Mouse (Mus musculus) lung, adult 2 months (tissue): ENCODE results near the gene Znrf4.

Experiments
- CTCF ChIP-seq: fragments of 200-500 bp; IDR thresholded peaks from 2 replicates; pipeline ENCODE4 v1.5.1; 2011; ENCODE audit warnings: mild to moderate bottlenecking, low read length, control low read depth; ENCODE audit not compliant: insufficient read depth
- POLR2A ChIP-seq: fragments of 200-500 bp; IDR thresholded peaks from 2 replicates; pipeline ENCODE4 v1.6.1; 2011; ENCODE audit warnings: low read depth, mild to moderate bottlenecking, control low read depth, low read length, borderline replicate concordance; ENCODE audit errors: extremely low read depth

DNA sequence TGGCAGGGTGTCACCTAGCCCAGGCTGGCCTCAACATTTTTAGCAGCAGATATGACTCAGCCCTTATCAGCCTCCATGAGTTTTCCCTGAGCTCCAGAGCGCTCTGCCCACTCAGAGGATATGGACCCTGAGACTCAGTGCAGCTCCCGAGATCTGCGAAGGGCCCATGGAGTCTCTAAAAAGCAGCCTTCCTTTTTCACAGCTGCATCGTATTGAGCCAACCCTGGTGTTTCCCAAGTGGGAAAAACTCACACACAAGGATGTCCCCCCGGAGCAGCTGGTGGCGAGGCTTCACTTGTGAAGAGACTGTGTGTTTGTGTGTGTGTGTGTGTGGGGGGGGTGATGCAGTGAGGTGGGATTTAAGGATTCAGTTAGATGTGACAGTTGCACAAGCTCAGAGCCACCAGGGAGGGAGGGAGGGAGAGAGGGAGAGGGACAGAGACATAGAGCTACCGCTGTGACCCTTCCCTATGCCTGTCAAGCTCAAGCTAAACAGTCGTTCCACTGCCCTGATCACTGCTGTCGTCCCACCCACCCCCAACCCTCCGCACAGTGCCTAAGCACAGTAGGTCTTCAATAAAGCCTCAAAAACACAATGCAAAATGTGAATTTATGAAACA lies 3.1 kb downstream of the Znrf4 start:
- no peak for TF ChIP-seq CTCF
- TF ChIP-seq POLR2A, result no peak
